Mouse (Mus musculus): ENCODE data around the gene Tmem273.

Gene Tmem273

DNA sequence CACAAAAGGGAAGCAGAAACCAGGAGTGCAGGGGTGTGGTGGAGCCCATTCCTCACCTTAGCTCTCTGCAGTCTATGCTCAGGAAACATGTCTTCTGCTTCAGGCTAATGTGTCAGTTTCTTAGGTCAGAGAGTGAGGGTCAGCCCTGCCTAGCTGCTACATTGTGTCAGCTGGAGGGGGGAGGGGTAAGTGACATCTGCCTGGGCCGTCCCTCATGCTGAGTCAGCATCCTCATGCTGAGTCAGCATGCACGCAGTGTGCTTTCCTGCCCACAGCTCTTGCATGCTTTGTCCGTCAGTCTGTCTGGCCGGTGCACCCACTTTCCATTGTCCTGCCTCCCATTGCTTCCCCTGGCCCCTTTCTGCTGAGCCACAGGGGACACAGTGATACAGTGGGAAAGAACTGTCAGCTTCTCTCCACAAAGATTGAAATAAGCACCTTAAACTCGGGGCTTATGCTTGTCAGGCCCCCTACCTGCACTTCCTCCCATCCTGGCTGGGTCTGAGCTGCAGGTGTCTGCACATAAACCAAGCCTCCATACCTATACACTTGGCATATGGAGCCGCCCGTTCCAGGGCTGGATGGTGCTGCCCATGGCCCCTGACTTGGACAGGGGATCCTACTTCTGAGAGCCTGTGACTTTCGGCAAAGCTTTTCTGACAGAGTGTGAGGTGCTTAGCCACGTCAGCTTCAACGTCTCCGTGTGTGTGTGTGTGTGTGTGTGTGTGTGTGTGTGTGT is 74.2 kb downstream of the Tmem273 start:
- DNase-seq (ENCODE audit: low spot score), result no peak

DNA sequence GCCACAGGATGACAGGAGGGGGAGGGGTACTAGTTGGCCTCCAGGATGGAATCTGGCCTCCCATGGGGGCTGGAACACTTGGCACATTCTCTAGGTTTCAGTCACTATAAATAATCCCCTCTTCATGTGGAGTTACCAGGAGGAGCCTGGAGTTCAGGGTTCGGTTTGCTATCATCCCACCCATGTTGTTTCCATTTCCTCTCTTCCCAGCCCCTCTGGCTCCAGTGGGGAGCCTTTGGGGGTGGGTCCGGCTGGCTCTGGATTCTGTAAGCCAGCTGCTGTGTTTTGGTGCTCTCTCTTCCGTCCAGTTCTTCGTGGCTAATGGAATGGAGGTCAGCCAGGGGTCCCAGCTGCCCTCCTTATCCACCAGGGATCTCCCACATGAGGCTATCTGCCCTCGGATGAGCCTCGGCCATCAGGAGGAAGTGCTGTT is 75.4 kb downstream of the Tmem273 start:
- no peak for DNase-seq (ENCODE audit: low spot score)

DNA sequence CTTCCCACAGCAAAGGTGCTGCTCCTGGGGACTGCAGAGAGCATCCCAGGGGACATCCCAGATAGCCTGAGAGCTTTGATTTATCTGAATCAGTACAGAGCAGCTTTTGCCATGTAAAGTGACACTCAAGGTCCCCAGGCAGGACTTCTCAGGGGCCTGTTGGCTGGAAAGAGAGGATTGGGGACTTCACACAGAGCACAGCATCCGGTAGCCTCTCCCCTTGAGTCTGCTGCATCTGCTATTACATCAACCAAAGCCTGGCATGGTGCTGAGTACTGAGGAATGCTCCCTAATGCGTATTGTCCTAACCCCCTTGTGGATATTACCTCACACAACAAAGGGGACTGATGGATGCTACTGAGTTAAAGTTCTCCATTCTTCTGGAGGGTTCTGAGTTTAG is 75.9 kb downstream of the Tmem273 start:
- no peak for DNase-seq (ENCODE audit: low spot score)

DNA sequence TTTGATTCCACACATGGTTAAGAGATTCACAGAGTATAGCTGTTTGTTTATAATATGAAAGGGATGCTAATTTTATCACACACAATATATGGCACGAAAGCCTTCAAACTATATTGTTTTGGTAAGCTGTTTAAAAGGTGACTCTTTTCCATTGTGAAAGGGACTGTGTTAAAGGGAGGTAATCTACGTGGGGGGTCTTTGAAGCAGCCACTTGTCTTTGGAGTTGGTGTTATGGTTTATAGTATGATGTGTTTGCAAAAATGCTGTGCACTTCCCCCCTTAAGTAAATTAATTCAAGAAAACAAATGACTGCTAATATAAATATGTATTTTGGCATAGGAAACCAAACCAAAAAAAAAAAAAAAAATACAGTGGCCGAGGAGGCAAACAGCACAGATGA is 79.6 kb downstream of the Tmem273 start:
- no peak for DNase-seq (ENCODE audit: low spot score)

Measured in left cerebral cortex, adult 11 months (tissue).